Mouse (Mus musculus) hindbrain, postnatal 0 days (tissue): ENCODE results near the gene Myrip. TPM values are rescaled to one million over a fixed set of nuclear protein-coding genes. Genes with fewer than 3 reads are reported as not detected.
A peak's percentile ranks its signal among the peaks of the same experiment; 100 is the strongest.

ENCODE experiments used
- ATAC-seq: fragments of 200-750 bp; cut with Nextera tagmentation; 2 replicates; pipeline ENCODE4 v1.8.0; 2017; ENCODE audit warnings: mild to moderate bottlenecking, moderate TSS enrichment, moderate library complexity
- DNase-seq: peaks from one replicate; pipeline ENCODE4 v3.0.0-alpha.2; 2015; ENCODE audit warnings: low spot score
- H3K27ac ChIP-seq: fragments of 300-500 bp; sonication (generic); 2 replicates; pipeline ENCODE4 v1.5.1; 2014; ENCODE audit warnings: mild to moderate bottlenecking
- H3K27me3 ChIP-seq: fragments of 300-500 bp; sonication (generic); 2 replicates; pipeline ENCODE4 v1.6.1; 2014; ENCODE audit warnings: low read length, mixed read lengths; ENCODE audit not compliant: insufficient read depth
- H3K36me3 ChIP-seq: fragments of 300-500 bp; sonication (generic); 2 replicates; pipeline ENCODE4 v1.6.1; 2014; ENCODE audit warnings: low read length, mixed read lengths; ENCODE audit not compliant: insufficient read depth
- H3K4me1 ChIP-seq: fragments of 300-500 bp; sonication (generic); 2 replicates; pipeline ENCODE4 v1.6.1; 2014; ENCODE audit warnings: antibody characterized with exemption, low read length, mixed read lengths; ENCODE audit not compliant: insufficient read depth
- H3K4me2 ChIP-seq: fragments of 300-500 bp; sonication (generic); 2 replicates; pipeline ENCODE4 v1.6.1; 2014; ENCODE audit warnings: low read depth, mild to moderate bottlenecking, low read length, moderate library complexity, mixed read lengths
- H3K4me3 ChIP-seq: fragments of 300-500 bp; sonication (generic); 2 replicates; pipeline ENCODE4 v1.5.1; 2014; ENCODE audit warnings: low read length
- H3K9ac ChIP-seq: fragments of 300-500 bp; sonication (generic); replicated peaks from 2 replicates; pipeline ENCODE4 v1.6.1; 2014; ENCODE audit warnings: mild to moderate bottlenecking, low read length, moderate library complexity, mixed read lengths
- H3K9me3 ChIP-seq: fragments of 300-500 bp; sonication (generic); 2 replicates; pipeline ENCODE4 v1.6.1; 2016; ENCODE audit warnings: low read length, mixed read lengths
- CTCF ChIP-seq: IDR thresholded peaks from 2 replicates; pipeline ENCODE4 v1.5.1; 2016; ENCODE audit warnings: antibody characterized with exemption, control low read depth, low read depth
- WGBS: fragments of 180-500 bp; shearing (Covaris S2); extraction: QIAGEN DNeasy Blood & Tissue Kit; methylation state at CpG from one replicate; pipeline ENCODE4 v1.1.7; 2014; 5-methylcytosine and 5-hydroxymethylcytosine counted together
- polyA plus RNA-seq: library from polyadenylated mRNA; unstranded; fragments of >200 nt; fragmentation: Nextera tagmentation; extraction: Ambion mirVana; gene quantifications from 2 replicates; pipeline ENCODE4 v1.2.1, GENCODE M21; 2015
- total RNA-seq: library from RNA; depleted of rRNA; stranded (reverse); fragments of >200 nt; gene quantifications from 2 replicates; pipeline ENCODE4 v1.2.3, GENCODE M21; 2014

Gene Myrip
- total and polyA plus RNA-seq, 2 experiments from 2014 or later: 7.5 to 22.8 TPM

GRCm38 (mm10) chr9:120418582-120418981, 117.3 kb downstream of the Myrip start:
- Histone ChIP-seq H3K9me3 (no peaks in the 10 kb centered on the region), H3K4me2 (no peak overlapping the region), H3K27me3 (no peaks in the 10 kb centered on the region), H3K36me3 (no peaks in the 10 kb centered on the region), H3K27ac (no peak overlapping the region), H3K9ac (no peak overlapping the region), H3K4me3 (no peak overlapping the region), H3K4me1 (no peaks in the 10 kb centered on the region)
- ATAC-seq (no peak), DNase-seq (no peak)
- TF ChIP-seq CTCF: no peak
- WGBS: 84% methylated on average over 7 of the region's 7 CpGs

- 68% methylated on average over 7 of the region's 7 CpGs for WGBS
- Histone ChIP-seq H3K4me1 (no peaks in the 10 kb centered on the region), H3K9me3 (no peaks in the 10 kb centered on the region), H3K36me3 (no peaks in the 10 kb centered on the region), H3K27ac (no peak overlapping the region), H3K4me2 (no peak overlapping the region), H3K9ac (no peak overlapping the region), H3K27me3 (no peaks in the 10 kb centered on the region), H3K4me3 (no peak overlapping the region)
- no peak for TF ChIP-seq CTCF
- no peak for DNase-seq
- no peak for ATAC-seq
These were observed 123.3 kb downstream of the Myrip start for GRCm38 (mm10) chr9:120424567-120424966.

- TF ChIP-seq CTCF: peak; percentile 88
- Histone ChIP-seq H3K4me1 (no peaks in the 10 kb centered on the region), H3K36me3 (no peaks in the 10 kb centered on the region), H3K27me3 (no peaks in the 10 kb centered on the region), H3K9me3 (no peaks in the 10 kb centered on the region), H3K4me3 (no peak overlapping the region), H3K9ac (no peak overlapping the region), H3K27ac (no peak overlapping the region), H3K4me2 (no peak overlapping the region)
- peak; percentile 85 for DNase-seq
- 46% methylated on average over 5 of the region's 5 CpGs for WGBS
- no peak for ATAC-seq
These were observed 124.5 kb downstream of the Myrip start for GRCm38 (mm10) chr9:120425768-120426167.

- no peak for TF ChIP-seq CTCF
- Histone ChIP-seq H3K9ac (no peak overlapping the region), H3K4me2 (no peak overlapping the region), H3K36me3 (no peaks in the 10 kb centered on the region), H3K27ac (no peak overlapping the region), H3K4me1 (no peaks in the 10 kb centered on the region), H3K9me3 (no peaks in the 10 kb centered on the region), H3K4me3 (no peak overlapping the region), H3K27me3 (no peaks in the 10 kb centered on the region)
- ATAC-seq (no peak), DNase-seq (no peak)
- WGBS: 64% methylated on average over 6 of the region's 6 CpGs
These were observed 126.9 kb downstream of the Myrip start for GRCm38 (mm10) chr9:120428181-120428580.

GRCm38 (mm10) chr9:120433747-120434146, 132.4 kb downstream of the Myrip start:
- Histone ChIP-seq H3K9me3 (no peaks in the 10 kb centered on the region), H3K9ac (no peak overlapping the region), H3K36me3 (no peaks in the 10 kb centered on the region), H3K4me1 (no peaks in the 10 kb centered on the region), H3K27ac (no peak overlapping the region), H3K27me3 (no peaks in the 10 kb centered on the region), H3K4me2 (no peak overlapping the region), H3K4me3 (no peak overlapping the region)
- peak; percentile 72 for ATAC-seq
- 28% methylated on average over 8 of the region's 8 CpGs for WGBS
- TF ChIP-seq CTCF: peak; percentile 97
- peak; percentile 85 for DNase-seq

GRCm38 (mm10) chr9:120435841-120436240, 134.5 kb downstream of the Myrip start:
- Histone ChIP-seq H3K9ac (no peak overlapping the region), H3K9me3 (no peaks in the 10 kb centered on the region), H3K27me3 (no peaks in the 10 kb centered on the region), H3K4me1 (no peaks in the 10 kb centered on the region), H3K27ac (no peak overlapping the region), H3K36me3 (no peaks in the 10 kb centered on the region), H3K4me2 (no peak overlapping the region), H3K4me3 (no peak overlapping the region)
- peak; percentile 49 for DNase-seq
- 30% methylated on average over 8 of the region's 8 CpGs for WGBS
- no peak for ATAC-seq
- TF ChIP-seq CTCF: no peak

- H3K9me3 ChIP-seq: no peaks in the 10 kb centered on the region
- TF ChIP-seq CTCF: no peak
- no peak overlapping the region for H3K4me3 ChIP-seq
- no peak for ATAC-seq
- no peaks in the 10 kb centered on the region for H3K27me3 ChIP-seq
- H3K4me1 ChIP-seq: no peaks in the 10 kb centered on the region
- H3K9ac ChIP-seq: no peak overlapping the region
- H3K36me3 ChIP-seq: no peaks in the 10 kb centered on the region
- DNase-seq: no peak
- WGBS: 44% methylated on average over 2 of the region's 2 CpGs
- H3K27ac ChIP-seq: no peak overlapping the region
- H3K4me2 ChIP-seq: no peak overlapping the region
These were observed 135.5 kb downstream of the Myrip start for GRCm38 (mm10) chr9:120436854-120437253.
